Mouse (Mus musculus) liver, adult 2 months (tissue): Measurements from ENCODE around the gene Dmpk.

Experiments used
- CTCF ChIP-seq: fragments of 200-500 bp; IDR thresholded peaks from 2 replicates; pipeline ENCODE4 v1.5.1; 2011; ENCODE audit warnings: low read depth, low read length, control low read depth
- POLR2A ChIP-seq: fragments of 200-500 bp; IDR thresholded peaks from 2 replicates; pipeline ENCODE4 v1.6.1; 2011; ENCODE audit warnings: low read length, control low read depth; ENCODE audit not compliant: insufficient read depth; ENCODE audit errors: extremely low read depth

GRCm38 (mm10) chr7:19119083-19119482 lies 35.4 kb downstream of the Dmpk start:
- TF ChIP-seq CTCF = no peak
- TF ChIP-seq POLR2A = no peak
